Mouse (Mus musculus) intestine, postnatal 0 days (tissue): ENCODE measurements around the gene Ripor1. TPM values are rescaled to one million over a fixed set of nuclear protein-coding genes. Genes with fewer than 3 reads are reported as not detected.

Experiments used
- ATAC-seq: fragments of 200-750 bp; cut with Nextera tagmentation; 2 replicates; pipeline ENCODE4 v1.8.0; 2017; ENCODE audit warnings: mild to moderate bottlenecking, moderate TSS enrichment, moderate library complexity
- H3K27ac ChIP-seq: fragments of 300-500 bp; sonication (generic); 2 replicates; pipeline ENCODE4 v1.5.1; 2014; ENCODE audit warnings: mild to moderate bottlenecking, low read depth, low read length, moderate library complexity
- H3K27me3 ChIP-seq: fragments of 300-500 bp; sonication (generic); replicated peaks from 2 replicates; pipeline ENCODE4 v1.6.1; 2014; ENCODE audit warnings: low read length, mixed read lengths; ENCODE audit not compliant: control insufficient read depth, insufficient read depth
- H3K36me3 ChIP-seq: fragments of 300-500 bp; sonication (generic); 2 replicates; pipeline ENCODE4 v1.6.1; 2014; ENCODE audit warnings: mild to moderate bottlenecking, moderate library complexity; ENCODE audit not compliant: control insufficient read depth, insufficient read depth
- H3K4me1 ChIP-seq: fragments of 300-500 bp; sonication (generic); replicated peaks from 2 replicates; pipeline ENCODE4 v1.6.1; 2014; ENCODE audit warnings: antibody characterized with exemption, low read length, mixed read lengths; ENCODE audit not compliant: control insufficient read depth, insufficient read depth
- H3K4me2 ChIP-seq: fragments of 300-500 bp; sonication (generic); replicated peaks from 2 replicates; pipeline ENCODE4 v1.6.1; 2014; ENCODE audit warnings: low read depth, mild to moderate bottlenecking, moderate library complexity
- H3K4me3 ChIP-seq: fragments of 300-500 bp; sonication (generic); 2 replicates; pipeline ENCODE4 v1.5.1; 2014; ENCODE audit warnings: low read depth, low read length
- H3K9ac ChIP-seq: fragments of 300-500 bp; sonication (generic); 2 replicates; pipeline ENCODE4 v1.6.1; 2014; ENCODE audit warnings: mild to moderate bottlenecking, low read depth, low read length
- H3K9me3 ChIP-seq: fragments of 300-500 bp; sonication (generic); 2 replicates; pipeline ENCODE4 v1.6.1; 2016; ENCODE audit warnings: mixed run types; ENCODE audit not compliant: control insufficient read depth
- CTCF ChIP-seq: sonication (generic); IDR thresholded peaks from 2 replicates; pipeline ENCODE4 v1.5.1; 2016; ENCODE audit warnings: low read depth, mild to moderate bottlenecking, control low read depth, antibody characterized with exemption, moderate library complexity
- WGBS: fragments of 180-500 bp; shearing (Covaris S2); extraction: QIAGEN DNeasy Blood & Tissue Kit; methylation state at CpG from one replicate; pipeline ENCODE4 v1.1.7; 2014; 5-methylcytosine and 5-hydroxymethylcytosine counted together
- polyA plus RNA-seq: library from polyadenylated mRNA; unstranded; fragments of >200 nt; fragmentation: Nextera tagmentation; extraction: Ambion mirVana; gene quantifications from 2 replicates; pipeline ENCODE4 v1.2.1, GENCODE M21; 2015

The Ripor1 gene
- polyA plus RNA-seq, 1 experiment from 2014 or later, result 10.3 TPM

DNA sequence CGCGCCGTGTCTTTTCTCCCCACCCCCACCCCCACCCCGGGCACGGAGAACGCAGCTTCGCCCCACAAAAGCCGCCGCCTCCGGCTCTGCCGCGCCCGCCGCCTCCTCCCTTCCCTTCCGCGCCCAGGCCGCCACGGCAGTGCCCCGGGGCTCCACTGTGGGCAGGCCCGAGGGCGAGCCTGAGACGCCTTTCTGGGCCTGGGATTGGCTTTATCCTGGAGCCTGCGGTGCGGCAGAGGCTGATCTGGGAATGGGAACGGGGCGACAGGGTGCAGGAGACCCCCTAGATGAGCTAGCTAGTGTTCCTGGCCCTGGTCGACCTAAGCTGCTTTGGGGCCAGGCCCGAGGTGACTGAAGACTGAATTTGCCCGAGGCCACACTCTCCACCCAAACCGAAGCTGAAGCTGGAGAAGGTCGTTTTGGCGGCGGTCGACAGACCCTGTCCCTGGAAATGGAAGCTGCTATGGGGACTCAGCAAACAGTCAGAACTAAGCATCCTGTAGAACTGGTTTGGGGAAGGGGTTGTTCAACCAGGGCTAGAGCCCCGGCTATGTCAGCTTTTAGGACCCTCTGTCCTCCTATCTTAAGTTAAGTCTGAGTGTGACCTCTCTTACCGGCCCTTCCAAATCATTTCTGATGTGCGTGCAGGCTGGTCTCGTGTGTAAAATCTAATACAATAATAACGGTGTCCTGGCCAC, 585 bp downstream of the Ripor1 start:
- peak overlapping the region; percentile 77 for H3K9ac ChIP-seq
- peak overlapping the region; percentile 79 for H3K4me3 ChIP-seq
- no peaks in the 10 kb centered on the region for H3K36me3 ChIP-seq
- H3K4me1 ChIP-seq, result no peaks in the 10 kb centered on the region
- 2% methylated on average over 37 of the region's 39 CpGs for WGBS
- peak overlapping the region; percentile 86 for H3K27ac ChIP-seq
- peak; percentile 60 for ATAC-seq
- peak overlapping the region; percentile 97 for H3K4me2 ChIP-seq
- H3K27me3 ChIP-seq, result no peaks in the 10 kb centered on the region
- TF ChIP-seq CTCF, result no peak
- no peaks in the 10 kb centered on the region for H3K9me3 ChIP-seq

DNA sequence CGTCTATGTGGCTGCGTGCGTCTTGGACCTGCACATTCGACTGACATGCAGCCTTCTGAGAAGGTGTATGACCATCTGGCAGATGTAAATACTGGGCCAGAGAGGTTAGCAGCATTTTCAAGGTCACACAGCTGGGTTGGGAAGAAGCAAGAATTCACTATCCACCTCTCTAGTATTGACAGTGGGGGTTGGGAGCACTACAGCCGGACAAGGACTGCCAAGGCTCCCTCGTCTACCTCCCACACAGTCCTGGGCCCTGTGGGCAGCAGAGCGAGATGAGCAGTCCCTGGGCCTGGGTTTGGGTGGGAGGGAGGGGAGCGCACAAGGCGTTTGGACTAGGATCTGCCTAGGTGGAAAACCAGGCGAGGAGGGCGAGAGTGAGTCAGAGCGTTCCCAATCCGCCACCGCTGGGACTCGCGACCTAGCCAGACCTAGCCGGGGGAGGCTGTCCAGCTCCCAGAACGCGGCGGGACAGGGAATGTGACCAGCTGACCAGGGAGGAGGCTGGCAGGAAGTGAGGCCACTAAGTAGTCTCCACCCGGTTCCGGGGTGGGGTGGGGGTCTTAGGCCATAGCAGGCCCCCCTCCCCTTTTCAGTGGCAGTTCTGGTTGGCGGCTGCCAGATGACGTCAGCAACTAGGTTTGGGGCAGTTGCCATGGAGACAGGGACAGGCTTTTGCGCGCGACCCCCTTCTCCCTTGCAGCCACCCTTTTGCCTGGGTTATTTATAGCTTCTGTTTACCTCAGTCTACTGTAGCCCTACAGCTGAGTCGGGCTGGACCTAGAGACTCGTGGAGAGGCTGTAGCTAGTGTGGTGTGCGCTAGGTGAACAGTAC, 1.4 kb downstream of the Ripor1 start:
- H3K4me3 ChIP-seq, result peak overlapping the region; percentile 79
- ATAC-seq, result peak; percentile 44
- peak overlapping the region; percentile 77 for H3K9ac ChIP-seq
- no peak for TF ChIP-seq CTCF
- no peaks in the 10 kb centered on the region for H3K36me3 ChIP-seq
- H3K4me1 ChIP-seq, result no peaks in the 10 kb centered on the region
- H3K27me3 ChIP-seq, result no peaks in the 10 kb centered on the region
- H3K9me3 ChIP-seq, result no peaks in the 10 kb centered on the region
- H3K4me2 ChIP-seq, result peak overlapping the region; percentile 97
- 4% methylated on average over 30 of the region's 30 CpGs for WGBS
- peak overlapping the region; percentile 86 for H3K27ac ChIP-seq

DNA sequence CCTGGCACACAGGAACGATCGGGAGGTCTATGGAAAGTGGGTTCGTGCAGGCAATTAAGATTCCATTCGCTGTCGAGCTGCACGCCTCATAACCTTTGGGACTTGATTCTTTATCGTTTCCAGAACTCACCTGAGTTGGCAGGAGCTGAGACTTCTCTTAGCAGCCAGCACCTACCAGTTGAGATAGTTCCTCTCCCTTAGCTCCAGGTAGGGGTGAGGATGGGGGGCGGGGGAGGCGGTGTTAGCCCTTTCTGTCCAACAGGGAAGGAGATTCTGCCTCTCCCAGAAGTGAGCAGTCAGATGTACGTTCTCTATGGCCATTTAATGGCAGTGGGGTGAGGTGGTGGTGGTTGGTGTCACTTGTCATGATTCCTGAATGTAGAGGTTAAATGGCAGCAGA, 2.0 kb downstream of the Ripor1 start:
- WGBS, result 10% methylated on average over 10 of the region's 10 CpGs
- H3K9me3 ChIP-seq, result no peaks in the 10 kb centered on the region
- H3K4me3 ChIP-seq, result peak overlapping the region; percentile 79
- H3K4me2 ChIP-seq, result peak overlapping the region; percentile 97
- H3K27me3 ChIP-seq, result no peaks in the 10 kb centered on the region
- no peak for ATAC-seq
- TF ChIP-seq CTCF, result no peak; the same call in 1 of the 2 replicates
- H3K27ac ChIP-seq, result peak overlapping the region; percentile 86; the same call in 1 of the 2 replicates
- no peak overlapping the region for H3K9ac ChIP-seq
- H3K4me1 ChIP-seq, result 0 out of 2 replicates have a peak, but pooled peaks cover 2% of the 10 kb centered on the region
- no peaks in the 10 kb centered on the region for H3K36me3 ChIP-seq

DNA sequence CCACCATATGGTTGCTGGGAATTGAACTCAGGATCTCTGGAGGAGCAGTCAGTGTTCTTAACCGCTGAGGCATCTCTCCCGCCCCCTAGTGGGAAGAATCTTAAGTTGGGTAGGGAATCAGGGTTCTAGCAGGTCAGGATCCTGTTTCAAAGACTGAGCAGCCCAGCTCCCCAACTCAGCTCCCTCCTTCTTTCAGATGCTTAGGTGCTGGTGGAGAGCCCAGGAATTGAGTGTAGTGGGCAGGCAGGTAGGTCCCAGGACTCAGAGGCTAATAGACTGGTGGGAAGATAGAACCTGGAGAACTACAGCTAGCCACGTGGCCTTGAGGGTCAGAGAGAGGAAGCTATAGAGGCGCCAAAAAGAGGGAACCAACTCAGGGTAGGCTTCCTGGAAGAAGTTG, 2.6 kb downstream of the Ripor1 start:
- Histone ChIP-seq H3K9ac (no peak overlapping the region), H3K27ac (no peak overlapping the region), H3K27me3 (peaks cover 4% of the 10 kb centered on the region; the same call in 1 of the 2 replicates), H3K4me1 (0 out of 2 replicates have a peak, but pooled peaks cover 2% of the 10 kb centered on the region), H3K4me3 (no peak overlapping the region), H3K9me3 (no peaks in the 10 kb centered on the region), H3K36me3 (no peaks in the 10 kb centered on the region), H3K4me2 (no peak overlapping the region)
- TF ChIP-seq CTCF, result peak; percentile 67
- 38% methylated on average over 4 of the region's 4 CpGs for WGBS
- ATAC-seq, result no peak

DNA sequence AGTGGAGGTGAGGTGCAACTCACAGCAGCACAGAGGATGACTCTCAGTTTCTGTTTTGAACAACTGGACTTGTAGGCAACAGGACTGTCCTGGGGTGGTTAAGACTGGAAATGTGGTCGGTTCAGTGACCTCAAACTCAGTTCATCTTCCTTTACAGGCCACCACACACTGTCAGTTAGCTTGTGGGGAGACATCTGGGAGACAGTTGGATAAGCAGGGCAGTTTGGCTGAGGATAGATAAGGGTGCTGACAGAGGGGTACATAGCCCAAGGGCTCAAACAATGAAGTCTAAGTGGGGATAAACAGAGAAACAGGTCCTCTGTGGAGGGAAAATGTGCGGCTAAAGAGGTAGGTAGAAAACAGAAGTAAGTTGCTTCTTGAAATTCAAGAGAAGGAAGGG, 4.3 kb downstream of the Ripor1 start:
- peaks cover 8% of the 10 kb centered on the region; the same call in 1 of the 2 replicates for H3K4me1 ChIP-seq
- no peak overlapping the region for H3K4me2 ChIP-seq
- H3K4me3 ChIP-seq, result no peak overlapping the region
- WGBS, result 64% methylated on average over 2 of the region's 2 CpGs
- H3K36me3 ChIP-seq, result no peaks in the 10 kb centered on the region
- no peak overlapping the region for H3K27ac ChIP-seq
- no peak overlapping the region for H3K9ac ChIP-seq
- no peak for ATAC-seq
- no peak for TF ChIP-seq CTCF
- H3K9me3 ChIP-seq, result no peaks in the 10 kb centered on the region
- H3K27me3 ChIP-seq, result peaks cover 4% of the 10 kb centered on the region; the same call in 1 of the 2 replicates

DNA sequence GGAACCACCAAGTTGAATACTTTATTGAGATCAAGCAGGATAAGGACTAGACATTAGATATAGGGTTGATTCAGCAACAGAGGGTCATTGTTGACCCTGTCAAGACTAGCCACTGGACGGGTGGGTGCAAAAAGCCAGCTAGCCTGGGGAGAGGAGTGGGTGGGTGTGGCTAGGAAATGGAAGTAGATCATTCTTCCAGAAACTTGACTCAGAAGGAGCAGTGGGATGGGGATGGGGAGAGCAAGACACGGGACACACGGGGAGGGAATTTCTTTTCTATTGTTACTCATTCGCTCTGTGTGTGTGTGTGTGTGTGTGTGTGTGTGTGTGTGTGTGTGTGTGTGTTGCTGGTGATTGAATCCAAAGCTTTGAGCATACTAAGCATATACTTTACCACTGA, 4.7 kb downstream of the Ripor1 start:
- no peak overlapping the region for H3K27ac ChIP-seq
- H3K9ac ChIP-seq, result no peak overlapping the region
- peaks cover 8% of the 10 kb centered on the region; the same call in 1 of the 2 replicates for H3K4me1 ChIP-seq
- 57% methylated on average over 4 of the region's 4 CpGs for WGBS
- no peak for ATAC-seq
- no peak overlapping the region for H3K4me3 ChIP-seq
- no peak overlapping the region for H3K4me2 ChIP-seq
- no peak for TF ChIP-seq CTCF
- no peaks in the 10 kb centered on the region for H3K9me3 ChIP-seq
- no peaks in the 10 kb centered on the region for H3K36me3 ChIP-seq
- H3K27me3 ChIP-seq, result peaks cover 4% of the 10 kb centered on the region; the same call in 1 of the 2 replicates
